Mouse (Mus musculus): ENCODE measurements around the gene Aloxe3. TPM values are rescaled to one million over a fixed set of nuclear protein-coding genes. Genes with fewer than 3 reads are reported as not detected.

Aloxe3 gene
- polyA plus RNA-seq, 1 experiment from 2014 or later: 0.31 TPM

DNA sequence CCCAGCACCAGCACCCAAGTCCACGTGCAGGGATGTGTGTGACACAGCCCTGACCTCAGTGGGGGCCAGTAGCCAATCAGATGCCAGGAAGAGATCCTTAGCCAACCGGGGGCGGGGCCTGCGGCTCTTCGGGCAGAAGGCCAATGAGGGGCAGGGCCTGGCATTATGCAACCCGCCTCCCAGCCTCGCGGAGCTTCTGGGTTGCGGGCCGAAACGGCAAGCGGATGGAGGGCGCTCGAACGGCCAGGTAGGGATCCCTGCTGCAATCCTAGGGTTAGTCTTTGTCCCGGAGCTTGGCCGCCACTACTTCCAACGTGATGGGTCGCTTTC lies 27.0 kb upstream of the Aloxe3 start:
- H3K4me1 ChIP-seq (replicated peaks; ENCODE audit: control insufficient read depth, insufficient read depth, low read length): peaks cover 38% of the 10 kb centered on the region
- peaks cover 30% of the 10 kb centered on the region for H3K36me3 ChIP-seq (ENCODE audit: control insufficient read depth, insufficient read depth, low read length)
- no peaks in the 10 kb centered on the region for H3K9me3 ChIP-seq (ENCODE audit: control insufficient read depth, low read length)
- peak overlapping the region; percentile 78 for H3K9ac ChIP-seq (ENCODE audit: low read length)
- peak overlapping the region; percentile 68 for H3K4me3 ChIP-seq (ENCODE audit: low read length)
- peak; percentile 15; the same call in 1 of the 2 replicates for ATAC-seq (ENCODE audit: low read depth)
- peak overlapping the region; percentile 96 for H3K4me2 ChIP-seq (ENCODE audit: low read depth, low read length)
- no peaks in the 10 kb centered on the region for H3K27me3 ChIP-seq (ENCODE audit: control insufficient read depth, insufficient read depth, low read depth, low read length)
- WGBS: under 1% methylated on average over 19 of the region's 19 CpGs
- peak overlapping the region; percentile 98 for H3K27ac ChIP-seq (ENCODE audit: low read length)

DNA sequence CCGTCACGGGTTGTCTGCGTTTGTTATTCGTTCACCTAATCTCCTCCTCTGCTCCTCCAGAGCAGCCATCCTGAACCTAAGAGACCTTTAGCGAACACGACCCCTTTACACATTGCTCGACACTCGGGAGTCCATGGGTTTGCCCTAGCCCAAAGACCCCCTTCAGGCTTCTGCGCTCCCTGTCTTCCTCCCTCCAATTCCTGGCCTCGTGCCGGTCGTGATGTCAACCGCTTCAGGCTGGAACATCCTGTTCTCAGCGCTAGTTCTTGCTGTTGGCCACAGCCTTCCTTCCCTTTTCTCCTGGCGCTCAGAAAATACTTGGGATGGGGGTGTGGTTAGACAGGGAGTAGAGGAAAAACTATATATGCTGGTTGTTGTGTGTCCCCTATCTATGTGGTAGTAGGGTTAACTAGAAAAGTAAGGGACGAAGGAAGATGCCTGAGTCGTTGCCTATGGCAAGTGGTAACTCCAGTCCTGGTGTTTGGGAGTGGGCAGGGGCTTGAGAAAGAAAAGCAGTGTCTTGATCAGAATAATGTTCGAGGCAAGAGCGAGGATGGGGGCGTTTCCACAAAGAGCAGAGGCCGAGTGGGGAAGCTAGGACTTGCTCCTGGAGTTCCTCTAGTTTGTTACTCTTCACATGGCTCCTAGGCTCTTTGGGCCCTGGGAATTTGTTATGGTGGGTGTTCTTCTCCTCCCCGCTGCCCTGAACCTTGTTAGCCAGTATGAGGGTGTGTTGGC lies 26.4 kb upstream of the Aloxe3 start:
- Histone ChIP-seq H3K27me3 (ENCODE audit: control insufficient read depth, insufficient read depth, low read depth, low read length) (no peaks in the 10 kb centered on the region), H3K9me3 (ENCODE audit: control insufficient read depth, low read length) (no peaks in the 10 kb centered on the region), H3K4me1 (replicated peaks; ENCODE audit: control insufficient read depth, insufficient read depth, low read length) (peaks cover 33% of the 10 kb centered on the region), H3K9ac (ENCODE audit: low read length) (peak overlapping the region; percentile 78), H3K27ac (ENCODE audit: low read length) (peak overlapping the region; percentile 98), H3K4me2 (ENCODE audit: low read depth, low read length) (peak overlapping the region; percentile 96), H3K4me3 (ENCODE audit: low read length) (peak overlapping the region; percentile 68), H3K36me3 (ENCODE audit: control insufficient read depth, insufficient read depth, low read length) (peaks cover 36% of the 10 kb centered on the region)
- under 1% methylated on average over 22 of the region's 22 CpGs for WGBS
- ATAC-seq (ENCODE audit: low read depth): no peak

DNA sequence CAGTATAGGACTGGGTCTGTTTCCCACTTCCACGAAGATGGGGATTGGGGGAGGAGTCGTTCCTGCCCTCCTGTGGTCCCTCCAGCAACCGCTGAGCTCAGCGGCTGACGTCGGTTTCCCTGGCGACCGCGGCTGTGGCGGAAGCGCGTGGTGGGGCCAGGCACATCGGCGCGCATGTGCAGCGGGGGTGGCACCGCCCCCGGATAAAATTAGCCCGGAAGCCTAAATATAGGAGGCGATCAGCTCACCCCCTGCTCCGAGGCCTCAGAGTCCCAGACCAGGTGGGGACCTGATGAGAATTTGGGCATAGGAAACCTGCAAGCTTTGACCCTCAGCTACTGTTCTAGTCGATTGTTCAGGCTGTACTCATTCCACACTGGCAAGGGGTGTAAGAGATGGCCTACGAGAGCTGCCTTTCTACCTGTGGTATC lies 25.8 kb upstream of the Aloxe3 start:
- Histone ChIP-seq H3K4me2 (ENCODE audit: low read depth, low read length) (peak overlapping the region; percentile 96), H3K36me3 (ENCODE audit: control insufficient read depth, insufficient read depth, low read length) (peaks cover 42% of the 10 kb centered on the region), H3K4me1 (replicated peaks; ENCODE audit: control insufficient read depth, insufficient read depth, low read length) (peaks cover 31% of the 10 kb centered on the region), H3K27me3 (ENCODE audit: control insufficient read depth, insufficient read depth, low read depth, low read length) (no peaks in the 10 kb centered on the region), H3K4me3 (ENCODE audit: low read length) (peak overlapping the region; percentile 68), H3K9me3 (ENCODE audit: control insufficient read depth, low read length) (no peaks in the 10 kb centered on the region), H3K27ac (ENCODE audit: low read length) (peak overlapping the region; percentile 98), H3K9ac (ENCODE audit: low read length) (peak overlapping the region; percentile 78)
- ATAC-seq (ENCODE audit: low read depth): peak; percentile 6
- WGBS: 1% methylated on average over 23 of the region's 23 CpGs

DNA sequence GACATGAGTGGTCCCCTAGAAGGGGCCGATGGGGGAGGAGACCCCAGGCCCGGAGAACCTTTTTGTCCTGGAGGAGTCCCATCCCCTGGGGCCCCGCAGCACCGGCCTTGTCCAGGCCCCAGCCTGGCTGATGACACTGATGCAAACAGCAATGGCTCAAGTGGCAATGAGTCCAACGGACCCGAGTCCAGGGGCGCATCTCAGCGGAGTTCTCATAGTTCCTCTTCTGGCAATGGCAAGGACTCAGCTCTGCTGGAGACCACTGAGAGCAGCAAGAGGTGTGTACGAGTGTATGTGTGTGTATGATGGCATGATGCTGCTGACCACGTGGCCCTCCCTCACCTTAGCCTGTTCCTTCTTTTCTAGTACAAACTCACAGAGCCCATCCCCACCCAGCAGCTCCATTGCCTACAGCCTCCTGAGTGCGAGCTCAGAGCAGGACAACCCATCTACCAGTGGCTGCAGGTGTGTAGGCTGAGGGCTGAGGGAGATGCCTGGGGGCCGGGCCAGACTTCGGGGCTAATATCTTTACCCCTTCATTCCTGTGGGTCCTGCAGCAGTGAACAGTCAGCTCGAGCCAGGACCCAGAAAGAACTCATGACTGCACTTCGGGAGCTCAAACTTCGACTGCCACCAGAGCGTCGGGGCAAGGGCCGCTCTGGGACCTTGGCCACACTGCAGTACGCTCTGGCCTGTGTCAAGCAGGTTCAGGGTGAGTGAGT lies 24.9 kb upstream of the Aloxe3 start:
- H3K9me3 ChIP-seq (ENCODE audit: control insufficient read depth, low read length): no peaks in the 10 kb centered on the region
- WGBS: 86% methylated on average over 20 of the region's 20 CpGs
- H3K4me1 ChIP-seq (replicated peaks; ENCODE audit: control insufficient read depth, insufficient read depth, low read length): peaks cover 31% of the 10 kb centered on the region
- peaks cover 50% of the 10 kb centered on the region for H3K36me3 ChIP-seq (ENCODE audit: control insufficient read depth, insufficient read depth, low read length)
- no peak overlapping the region for H3K27ac ChIP-seq (ENCODE audit: low read length)
- H3K4me2 ChIP-seq (ENCODE audit: low read depth, low read length): peak overlapping the region; percentile 96; the same call in 1 of the 2 replicates
- no peak overlapping the region for H3K9ac ChIP-seq (ENCODE audit: low read length)
- H3K27me3 ChIP-seq (ENCODE audit: control insufficient read depth, insufficient read depth, low read depth, low read length): no peaks in the 10 kb centered on the region
- ATAC-seq (ENCODE audit: low read depth): no peak
- no peak overlapping the region; the same call in 1 of the 2 replicates for H3K4me3 ChIP-seq (ENCODE audit: low read length)

DNA sequence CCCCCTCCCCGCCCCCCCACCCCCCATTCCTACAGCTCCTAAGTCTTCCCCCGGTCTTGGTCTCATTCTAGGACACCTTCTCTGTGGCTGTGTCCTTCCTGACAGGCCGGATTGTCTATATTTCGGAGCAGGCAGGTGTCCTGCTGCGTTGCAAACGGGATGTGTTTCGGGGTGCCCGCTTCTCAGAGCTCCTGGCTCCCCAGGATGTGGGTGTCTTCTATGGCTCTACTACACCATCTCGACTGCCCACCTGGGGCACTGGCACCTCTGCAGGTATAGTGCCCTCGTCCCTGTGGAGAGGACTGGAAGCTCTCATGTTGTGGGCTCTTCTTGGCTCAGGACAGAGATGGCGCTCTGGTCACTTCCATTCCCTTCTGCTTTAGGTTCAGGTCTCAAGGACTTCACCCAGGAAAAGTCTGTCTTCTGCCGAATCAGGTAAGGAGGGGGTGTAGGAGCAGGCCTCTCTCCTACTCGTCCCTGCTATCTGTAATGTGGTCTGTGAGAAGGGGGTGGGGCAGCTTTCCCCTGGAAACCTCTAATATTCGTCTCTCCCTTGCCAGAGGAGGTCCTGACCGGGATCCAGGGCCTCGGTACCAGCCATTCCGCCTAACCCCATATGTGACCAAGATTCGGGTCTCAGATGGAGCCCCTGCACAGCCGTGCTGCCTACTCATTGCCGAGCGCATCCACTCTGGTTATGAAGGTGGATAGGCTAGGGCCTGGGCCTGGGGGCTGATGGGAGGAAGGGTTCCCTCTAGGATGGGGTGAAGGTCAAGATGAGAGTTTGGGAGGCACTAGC lies 23.9 kb upstream of the Aloxe3 start:
- H3K9me3 ChIP-seq (ENCODE audit: control insufficient read depth, low read length): no peaks in the 10 kb centered on the region
- peaks cover 31% of the 10 kb centered on the region for H3K4me1 ChIP-seq (replicated peaks; ENCODE audit: control insufficient read depth, insufficient read depth, low read length)
- no peak overlapping the region for H3K4me2 ChIP-seq (ENCODE audit: low read depth, low read length)
- no peak overlapping the region for H3K27ac ChIP-seq (ENCODE audit: low read length)
- ATAC-seq (ENCODE audit: low read depth): no peak
- no peak overlapping the region for H3K4me3 ChIP-seq (ENCODE audit: low read length)
- no peak overlapping the region for H3K9ac ChIP-seq (ENCODE audit: low read length)
- no peaks in the 10 kb centered on the region for H3K27me3 ChIP-seq (ENCODE audit: control insufficient read depth, insufficient read depth, low read depth, low read length)
- WGBS: 87% methylated on average over 21 of the region's 21 CpGs
- peaks cover 57% of the 10 kb centered on the region for H3K36me3 ChIP-seq (ENCODE audit: control insufficient read depth, insufficient read depth, low read length)

DNA sequence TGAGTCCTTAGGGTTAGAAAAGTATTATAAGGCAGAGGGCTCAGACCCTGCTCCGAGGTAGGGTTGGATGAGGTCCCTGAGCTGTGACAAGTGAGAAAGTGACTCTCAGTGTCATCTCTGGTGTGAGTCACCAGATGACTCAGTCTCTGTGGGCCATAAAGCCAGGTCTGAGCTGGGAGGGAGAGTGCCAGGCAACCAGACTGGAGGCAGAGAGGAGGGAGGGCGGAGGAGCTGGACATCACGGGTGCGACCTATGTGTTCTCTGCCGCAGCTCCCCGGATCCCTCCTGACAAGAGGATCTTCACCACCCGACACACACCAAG lies 23.3 kb upstream of the Aloxe3 start:
- 90% methylated on average over 7 of the region's 7 CpGs for whole genome bisulfite sequencing
- ATAC-seq (ENCODE audit: low read depth): no peak
- no peak overlapping the region for H3K27ac ChIP-seq (ENCODE audit: low read length)
- H3K9me3 ChIP-seq (ENCODE audit: control insufficient read depth, low read length): no peaks in the 10 kb centered on the region
- H3K27me3 ChIP-seq (ENCODE audit: control insufficient read depth, insufficient read depth, low read depth, low read length): no peaks in the 10 kb centered on the region
- peaks cover 61% of the 10 kb centered on the region for H3K36me3 ChIP-seq (ENCODE audit: control insufficient read depth, insufficient read depth, low read length)
- H3K9ac ChIP-seq (ENCODE audit: low read length): no peak overlapping the region
- H3K4me3 ChIP-seq (ENCODE audit: low read length): no peak overlapping the region
- H3K4me1 ChIP-seq (replicated peaks; ENCODE audit: control insufficient read depth, insufficient read depth, low read length): peaks cover 31% of the 10 kb centered on the region
- H3K4me2 ChIP-seq (ENCODE audit: low read depth, low read length): no peak overlapping the region

DNA sequence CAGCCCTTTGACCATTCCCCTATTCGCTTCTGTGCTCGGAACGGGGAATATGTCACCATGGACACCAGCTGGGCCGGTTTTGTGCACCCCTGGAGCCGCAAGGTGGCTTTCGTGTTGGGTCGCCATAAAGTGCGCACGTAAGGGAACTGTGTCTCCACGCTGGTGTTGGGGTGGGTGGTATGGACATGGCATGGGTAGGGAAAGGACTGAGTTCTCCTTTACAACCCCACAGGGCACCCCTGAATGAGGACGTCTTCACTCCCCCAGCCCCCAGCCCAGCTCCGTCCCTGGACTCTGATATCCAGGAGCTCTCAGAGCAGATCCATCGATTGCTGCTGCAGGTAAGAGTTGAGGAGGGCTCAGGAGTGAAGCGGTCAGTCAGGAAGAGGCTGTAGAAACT lies 22.6 kb upstream of the Aloxe3 start:
- no peak overlapping the region for H3K9ac ChIP-seq (ENCODE audit: low read length)
- H3K27me3 ChIP-seq (ENCODE audit: control insufficient read depth, insufficient read depth, low read depth, low read length): no peaks in the 10 kb centered on the region
- peaks cover 25% of the 10 kb centered on the region for H3K4me1 ChIP-seq (replicated peaks; ENCODE audit: control insufficient read depth, insufficient read depth, low read length)
- H3K27ac ChIP-seq (ENCODE audit: low read length): no peak overlapping the region
- no peak overlapping the region for H3K4me3 ChIP-seq (ENCODE audit: low read length)
- peaks cover 67% of the 10 kb centered on the region for H3K36me3 ChIP-seq (ENCODE audit: control insufficient read depth, insufficient read depth, low read length)
- H3K4me2 ChIP-seq (ENCODE audit: low read depth, low read length): no peak overlapping the region
- no peak for ATAC-seq (ENCODE audit: low read depth)
- WGBS: 95% methylated on average over 14 of the region's 14 CpGs
- no peaks in the 10 kb centered on the region for H3K9me3 ChIP-seq (ENCODE audit: control insufficient read depth, low read length)

DNA sequence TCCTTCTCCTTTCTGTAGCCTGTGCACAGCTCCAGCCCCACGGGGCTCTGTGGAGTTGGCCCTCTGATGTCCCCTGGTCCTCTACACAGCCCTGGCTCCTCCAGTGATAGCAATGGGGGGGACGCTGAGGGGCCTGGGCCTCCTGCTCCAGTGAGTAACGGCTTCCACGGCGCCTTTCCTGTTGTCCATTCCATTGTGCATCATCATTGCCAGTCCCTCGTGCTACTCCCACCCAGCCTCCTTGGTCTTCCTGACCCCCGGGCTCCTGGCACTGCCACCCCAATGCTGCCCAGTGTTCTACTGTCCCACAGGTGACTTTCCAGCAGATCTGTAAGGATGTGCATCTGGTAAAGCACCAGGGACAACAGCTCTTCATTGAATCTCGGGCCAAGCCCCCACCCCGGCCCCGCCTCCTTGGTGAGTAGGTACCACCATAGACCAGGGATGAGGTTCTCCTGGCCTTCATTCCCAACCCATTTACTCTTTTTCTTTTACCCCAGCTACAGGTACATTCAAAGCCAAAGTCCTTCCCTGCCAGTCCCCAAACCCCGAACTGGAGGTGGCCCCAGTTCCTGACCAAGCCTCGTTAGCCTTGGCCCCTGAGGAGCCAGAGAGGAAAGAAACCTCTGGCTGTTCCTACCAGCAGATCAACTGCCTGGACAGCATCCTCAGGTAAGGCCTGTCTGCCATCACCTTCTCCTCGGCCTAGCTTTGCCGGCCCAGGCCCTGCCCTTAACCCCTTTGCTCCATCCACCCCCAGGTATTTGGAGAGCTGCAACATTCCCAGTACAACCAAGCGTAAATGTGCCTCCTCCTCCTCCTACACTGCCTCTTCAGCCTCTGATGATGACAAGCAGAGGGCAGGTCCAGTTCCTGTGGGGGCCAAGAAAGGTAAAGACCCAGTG lies 21.9 kb upstream of the Aloxe3 start:
- Histone ChIP-seq H3K36me3 (ENCODE audit: control insufficient read depth, insufficient read depth, low read length) (peaks cover 73% of the 10 kb centered on the region), H3K27ac (ENCODE audit: low read length) (no peak overlapping the region), H3K4me1 (replicated peaks; ENCODE audit: control insufficient read depth, insufficient read depth, low read length) (peaks cover 19% of the 10 kb centered on the region), H3K9me3 (ENCODE audit: control insufficient read depth, low read length) (no peaks in the 10 kb centered on the region), H3K4me3 (ENCODE audit: low read length) (no peak overlapping the region), H3K27me3 (ENCODE audit: control insufficient read depth, insufficient read depth, low read depth, low read length) (no peaks in the 10 kb centered on the region), H3K9ac (ENCODE audit: low read length) (no peak overlapping the region), H3K4me2 (ENCODE audit: low read depth, low read length) (no peak overlapping the region)
- ATAC-seq (ENCODE audit: low read depth): no peak
- WGBS: 89% methylated on average over 15 of the region's 15 CpGs
